Mouse (Mus musculus): ENCODE measurements around the gene Uba3. TPM values are rescaled to one million over a fixed set of nuclear protein-coding genes. Genes with fewer than 3 reads are reported as not detected.

The Uba3 gene
- polyA plus RNA-seq, 1 experiment from 2014 or later = 88.0 TPM

- no peaks in the 10 kb centered on the region for H3K27me3 ChIP-seq
- under 1% methylated on average over 56 of the region's 56 CpGs for WGBS
- peak within 1 kb of the TSS; percentile 87 for H3K27ac ChIP-seq (replicated peaks)
- H3K4me1 ChIP-seq (replicated peaks) = peaks cover 29% of the 10 kb centered on the region
- peak within 1 kb of the TSS; percentile 95 for H3K4me2 ChIP-seq
- no peaks in the 10 kb centered on the region for H3K9me3 ChIP-seq
- ATAC-seq (ENCODE audit: low read depth) = peak; percentile 80
- H3K9ac ChIP-seq = peak within 1 kb of the TSS; percentile 85
- 0 out of 2 replicates have a peak, but pooled peaks cover 4% of the 10 kb centered on the region for H3K36me3 ChIP-seq
- H3K4me3 ChIP-seq = peak within 1 kb of the TSS; percentile 62
These were observed 56.8 kb downstream of the Uba3 start, which contains the start of gene Eogt for GRCm38 (mm10) chr6:97148383-97149251. TSS of gene Eogt (minus strand) at chr6:97149182.

- Histone ChIP-seq H3K27ac (replicated peaks) (peak overlapping the region; percentile 87), H3K4me2 (peak overlapping the region; percentile 95), H3K36me3 (0 out of 2 replicates have a peak, but pooled peaks cover 2% of the 10 kb centered on the region), H3K9me3 (no peaks in the 10 kb centered on the region), H3K9ac (peak overlapping the region; percentile 85), H3K4me3 (peak overlapping the region; percentile 62), H3K27me3 (no peaks in the 10 kb centered on the region), H3K4me1 (replicated peaks) (peaks cover 29% of the 10 kb centered on the region)
- ATAC-seq (ENCODE audit: low read depth) = peak; percentile 67
- 14% methylated on average over 18 of the region's 18 CpGs for WGBS
These were observed 57.6 kb downstream of the Uba3 start for GRCm38 (mm10) chr6:97147755-97148382.

- no peak for ATAC-seq (ENCODE audit: low read depth)
- Histone ChIP-seq H3K4me2 (no peak overlapping the region), H3K4me3 (no peak overlapping the region), H3K27me3 (no peaks in the 10 kb centered on the region), H3K27ac (replicated peaks) (no peak overlapping the region), H3K9ac (no peak overlapping the region), H3K9me3 (no peaks in the 10 kb centered on the region), H3K36me3 (0 out of 2 replicates have a peak, but pooled peaks cover under 1% of the 10 kb centered on the region), H3K4me1 (replicated peaks) (peaks cover 29% of the 10 kb centered on the region)
- 84% methylated on average over 7 of the region's 7 CpGs for WGBS
These were observed 60.3 kb downstream of the Uba3 start for GRCm38 (mm10) chr6:97145156-97145555.

- Histone ChIP-seq H3K9ac (no peak overlapping the region), H3K4me2 (no peak overlapping the region), H3K27ac (replicated peaks) (0 out of 2 replicates have a peak overlapping the region, but pooled peaks have one; percentile 28), H3K27me3 (no peaks in the 10 kb centered on the region), H3K4me3 (no peak overlapping the region), H3K9me3 (no peaks in the 10 kb centered on the region), H3K4me1 (replicated peaks) (peaks cover 27% of the 10 kb centered on the region), H3K36me3 (peaks cover 7% of the 10 kb centered on the region)
- 18% methylated on average over 7 of the region's 7 CpGs for WGBS
- no peak for ATAC-seq (ENCODE audit: low read depth)
These were observed 61.1 kb downstream of the Uba3 start for GRCm38 (mm10) chr6:97144359-97144758.

- Histone ChIP-seq H3K4me1 (replicated peaks) (peaks cover 10% of the 10 kb centered on the region), H3K9ac (no peak overlapping the region), H3K36me3 (peaks cover 12% of the 10 kb centered on the region), H3K4me3 (no peak overlapping the region), H3K27me3 (no peaks in the 10 kb centered on the region), H3K27ac (replicated peaks) (no peak overlapping the region), H3K4me2 (no peak overlapping the region), H3K9me3 (no peaks in the 10 kb centered on the region)
- no peak for ATAC-seq (ENCODE audit: low read depth)
- WGBS = 84% methylated on average over 8 of the region's 8 CpGs
These were observed 62.8 kb downstream of the Uba3 start for GRCm38 (mm10) chr6:97142611-97143010.

GRCm38 (mm10) chr6:97141811-97142210, 63.6 kb downstream of the Uba3 start:
- Histone ChIP-seq H3K27me3 (no peaks in the 10 kb centered on the region), H3K9me3 (no peaks in the 10 kb centered on the region), H3K27ac (replicated peaks) (no peak overlapping the region), H3K4me1 (replicated peaks) (peaks cover 2% of the 10 kb centered on the region), H3K4me3 (no peak overlapping the region), H3K36me3 (peaks cover 12% of the 10 kb centered on the region), H3K4me2 (no peak overlapping the region), H3K9ac (no peak overlapping the region)
- 79% methylated on average over 7 of the region's 7 CpGs for WGBS
- no peak for ATAC-seq (ENCODE audit: low read depth)

Other genes starting within 250 kb of the Uba3 start
- 6.6 and 7.1 TPM in 2 replicates for gene Fam19a4, start 145.2 kb downstream of the Uba3 start, polyA plus RNA-seq (2015; fragmentation: Nextera tagmentation; extraction: Ambion mirVana)
- gene Eogt, start 56.5 kb downstream of the Uba3 start, polyA plus RNA-seq (2015; fragmentation: Nextera tagmentation; extraction: Ambion mirVana) = 8.9 and 10.7 TPM in 2 replicates
- gene Tmf1, start 26.5 kb downstream of the Uba3 start, polyA plus RNA-seq (2015; fragmentation: Nextera tagmentation; extraction: Ambion mirVana) = 43.1 and 44.9 TPM in 2 replicates
- 126 and 129 TPM in 2 replicates for gene Arl6ip5, start 5.0 kb upstream of the Uba3 start, polyA plus RNA-seq (2015; fragmentation: Nextera tagmentation; extraction: Ambion mirVana)
- gene Lmod3, start 47.1 kb upstream of the Uba3 start, polyA plus RNA-seq (2015; fragmentation: Nextera tagmentation; extraction: Ambion mirVana) = 0.47 and 1.0 TPM in 2 replicates

Data from neural tube, embryonic 13.5 days (tissue).